Mouse (Mus musculus) MEL (cell line): ENCODE measurements around the gene Fam222a.

Experiments
- CTCF ChIP-seq, 3 experiments: IDR thresholded peaks in 2 of 3; conservative IDR thresholded peaks in 1 of 3; 2 replicates each; pipeline ENCODE4 v1.5.1; 2011 to 2012; ENCODE audit warnings: low read length in 3 of 3, low read depth in 2 of 3, mild to moderate bottlenecking in 2 of 3, improper control_type of control experiment in 1 of 3, inconsistent platforms in 1 of 3, mixed read lengths in 1 of 3, moderate library complexity in 1 of 3; ENCODE audit not compliant: control insufficient read depth in 1 of 3, insufficient read depth in 1 of 3, poor library complexity in 1 of 3, severe bottlenecking in 1 of 3
- E2F4 ChIP-seq: IDR thresholded peaks from 2 replicates; pipeline ENCODE4 v1.6.1; 2011; ENCODE audit warnings: low read depth, low read length, improper control_type of control experiment, borderline replicate concordance
- MXI1 ChIP-seq: IDR thresholded peaks from 2 replicates; pipeline ENCODE4 v1.6.1; 2011; ENCODE audit warnings: mild to moderate bottlenecking, low read depth, low read length, improper control_type of control experiment
- ZC3H11A ChIP-seq: IDR thresholded peaks from 2 replicates; pipeline ENCODE4 v1.6.1; 2012; ENCODE audit warnings: low read depth, mild to moderate bottlenecking, inconsistent platforms, low read length, improper control_type of control experiment

GRCm38 (mm10) chr5:114585682-114586081, 17.9 kb downstream of the Fam222a start:
- TF ChIP-seq E2F4 (no peak), MXI1 (no peak), CTCF (IDR thresholded peaks at IDR 0.05 in 2 of 3, conservative IDR thresholded peaks at IDR 0.05 in 1 of 3; ENCODE audit: control insufficient read depth in 1 of 3, insufficient read depth in 1 of 3, low read depth in 2 of 3, low read length in 3 of 3, poor library complexity in 1 of 3, severe bottlenecking in 1 of 3) (no peak), ZC3H11A (no peak)
